9 mouse cellular contexts compared by ENCODE assay signal in the genomic region with DNA sequence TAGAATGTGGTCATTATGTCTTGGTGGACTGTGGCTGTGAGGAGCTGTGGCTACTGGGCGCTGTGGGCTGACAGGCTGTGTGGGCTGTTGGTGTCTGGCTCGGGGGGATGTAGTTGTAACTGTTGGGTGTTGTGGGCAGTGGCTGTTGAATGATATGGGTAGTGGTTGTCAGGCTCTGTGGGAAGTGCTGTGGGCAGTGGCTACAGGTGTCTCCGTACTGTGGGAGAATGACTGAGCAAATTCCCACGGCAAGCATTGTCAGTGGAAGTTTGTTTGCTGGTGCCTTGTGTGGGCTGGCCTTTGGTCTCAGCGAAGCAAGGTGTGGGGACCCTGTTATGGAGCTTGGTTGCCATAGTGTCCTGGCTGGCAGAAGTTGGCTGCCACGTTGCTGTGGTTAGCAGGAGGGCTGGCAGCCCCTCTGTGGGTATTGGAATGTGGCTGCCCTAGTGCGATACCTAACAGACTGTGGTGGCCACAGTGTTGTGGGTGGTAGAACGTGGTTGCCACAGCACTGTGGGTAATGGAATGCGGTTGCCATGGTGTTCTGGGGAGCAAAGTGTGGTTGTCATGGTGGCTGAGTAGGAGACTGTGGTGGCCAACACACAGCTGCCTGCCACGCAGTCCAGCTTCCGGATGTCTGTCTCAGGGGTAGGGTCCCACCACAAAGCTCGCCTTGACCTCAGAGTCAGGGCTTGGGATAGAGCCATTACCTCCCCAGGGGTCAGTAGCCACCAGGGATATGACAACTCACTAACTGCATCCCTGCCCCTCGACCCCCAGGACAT. TPM values are rescaled to one million over a fixed set of nuclear protein-coding genes. Genes with fewer than 3 reads are reported as not detected.
A peak's percentile ranks its signal among the peaks of the same experiment; 100 is the strongest.
DNase-seq lines count a peak whose midpoint lies in the region; ATAC-seq and TF ChIP-seq lines count a peak whose summit lies in the region.
"Had no signal": no experiment of that assay in that cellular context is flagged by ENCODE, and none has a peak within 500 bp of the region (broad histone marks: within the 10 kb centered on the region; RNA-seq: fewer than 3 reads in every experiment).

No protein-coding gene starts in this region.

- WGBS in limb, embryonic 15.5 days, result 71% methylated on average over 13 of the region's 13 CpGs
- 78% methylated on average over 13 of the region's 13 CpGs for WGBS in kidney, adult 2 months

- H3K27ac ChIP-seq in limb, embryonic 15.5 days, result peak overlapping the region; percentile 93
- H3K27ac ChIP-seq in kidney, adult 2 months (ENCODE audit: insufficient read depth, low read depth, low read length), result no peak overlapping the region

- no peak for TF ChIP-seq POLR2A in kidney, adult 2 months (IDR thresholded peaks at IDR 0.05; ENCODE audit: low read depth, low read length)

- no peaks in the 10 kb centered on the region for H3K36me3 ChIP-seq in limb, embryonic 15.5 days
- no peaks in the 10 kb centered on the region for H3K36me3 ChIP-seq in kidney, adult 2 months (ENCODE audit: control insufficient read depth, insufficient read depth, low read length)
- H3K36me3 ChIP-seq: lung, embryonic 15.5 days had no signal

- H3K9me3 ChIP-seq in limb, embryonic 15.5 days, result no peaks in the 10 kb centered on the region
- H3K9me3 ChIP-seq: lung, embryonic 15.5 days had no signal

- ATAC-seq in granulocyte monocyte progenitor cell, adult 5-6 weeks (replicated peaks; ENCODE audit: poor library complexity, severe bottlenecking), result peak; percentile 39
- no peak for ATAC-seq in limb, embryonic 15.5 days (ENCODE audit: insufficient number of reproducible peaks, low FRiP score, low TSS enrichment, low read depth)
- ATAC-seq in monocyte, adult 5-6 weeks (replicated peaks; ENCODE audit: insufficient number of reproducible peaks, low FRiP score, low TSS enrichment, poor library complexity, severe bottlenecking), result no peak

- peaks cover 74% of the 10 kb centered on the region for H3K4me1 ChIP-seq in limb, embryonic 15.5 days
- 0 out of 2 replicates have a peak, but pooled peaks cover 4% of the 10 kb centered on the region for H3K4me1 ChIP-seq in kidney, adult 2 months (ENCODE audit: control insufficient read depth, insufficient read depth, low read length)

- H3K27me3 ChIP-seq in limb, embryonic 15.5 days, result no peaks in the 10 kb centered on the region
- H3K27me3 ChIP-seq in kidney, adult 2 months (replicated peaks; ENCODE audit: control insufficient read depth, insufficient read depth, low read length), result no peaks in the 10 kb centered on the region
- H3K27me3 ChIP-seq: lung, embryonic 15.5 days had no signal

- no peak overlapping the region for H3K9ac ChIP-seq in limb, embryonic 15.5 days
- H3K9ac ChIP-seq: lung, embryonic 15.5 days had no signal

- H3K4me2 ChIP-seq in limb, embryonic 15.5 days, result no peak overlapping the region
- H3K4me2 ChIP-seq: lung, embryonic 15.5 days had no signal

- H3K4me3 ChIP-seq in limb, embryonic 15.5 days, result no peak overlapping the region
- no peak overlapping the region for H3K4me3 ChIP-seq in kidney, adult 2 months (ENCODE audit: insufficient read depth, low read depth, low read length)
- H3K4me3 ChIP-seq: lung, embryonic 15.5 days had no signal

- TF ChIP-seq CTCF in kidney, adult 2 months (conservative IDR thresholded peaks at IDR 0.05; ENCODE audit: insufficient read depth, insufficient read length, low read depth, low read length), result no peak

- DNase-seq in thymus, postnatal 0 days (ENCODE audit: low spot score), result peak; percentile 8
- no peak for DNase-seq in thymus, postnatal 25 days
- no peak for DNase-seq in kidney, adult 2 months
- DNase-seq in heart, postnatal 25 days (ENCODE audit: low spot score), result no peak
- DNase-seq in adrenal gland, postnatal 36 days, result no peak

- intact Hi-C loops in heart, postnatal 25 days (cut with DNase I), result loop anchor here (5.0 kb wide), 1 partner anchor 207 kb away; no protein-coding TSS in a partner anchor

RNA-seq across cellular contexts. Expression of gene Dpf1, which starts 11.3 kb away (rescaled TPM):
- polyA plus RNA-seq in thymus, postnatal 0 days (2015; fragmentation: Nextera tagmentation; extraction: Ambion mirVana), result 3.0 and 3.5 TPM in 2 replicates
- total RNA-seq in granulocyte monocyte progenitor cell, adult 5-6 weeks (2014; fragmentation: Nextera tagmentation), result not detected in 2 replicates
- total RNA-seq in granulocyte monocyte progenitor cell, adult 5-6 weeks (2017), result 0.22 TPM in 1 of 2 replicates, not detected in the other
- polyA plus RNA-seq in limb, embryonic 15.5 days (2015; fragmentation: Nextera tagmentation; extraction: Ambion mirVana), result 13.1 and 15.9 TPM in 2 replicates
- polyA plus RNA-seq in kidney, adult 2 months (2012; rRNA removed), result 0.07 and 0.11 TPM in 2 replicates
- total RNA-seq in heart, postnatal 25 days (2021), result under 1 TPM in 1 of 2 experiments, not detected in 1; 0.53 TPM
- total RNA-seq in adrenal gland, postnatal 36 days (2021), result 1 to 10 TPM; 2.7 to 3.0 TPM
- total RNA-seq in monocyte, adult 5-6 weeks (2017), result not detected in 3 replicates

RNA-seq across cellular contexts. Expression of gene Ppp1r14a, which starts 25.9 kb away (rescaled TPM):
- polyA plus RNA-seq in thymus, postnatal 0 days (2015; fragmentation: Nextera tagmentation; extraction: Ambion mirVana), result 3.1 and 3.4 TPM in 2 replicates
- not detected in 2 replicates for total RNA-seq in granulocyte monocyte progenitor cell, adult 5-6 weeks (2014; fragmentation: Nextera tagmentation)
- total RNA-seq in granulocyte monocyte progenitor cell, adult 5-6 weeks (2017), result not detected in 2 replicates
- polyA plus RNA-seq in limb, embryonic 15.5 days (2015; fragmentation: Nextera tagmentation; extraction: Ambion mirVana), result 15.5 and 16.9 TPM in 2 replicates
- 12.3 and 16.1 TPM in 2 replicates for polyA plus RNA-seq in kidney, adult 2 months (2012; rRNA removed)
- total RNA-seq in heart, postnatal 25 days (2021), result 1 to 10 TPM; 9.6 to 9.9 TPM
- 1 to 10 TPM; 3.6 to 4.9 TPM for total RNA-seq in adrenal gland, postnatal 36 days (2021)
- total RNA-seq in monocyte, adult 5-6 weeks (2017), result not detected in 3 replicates

RNA-seq across cellular contexts. Expression of gene Spint2, which starts 33.3 kb away (rescaled TPM):
- polyA plus RNA-seq in thymus, postnatal 0 days (2015; fragmentation: Nextera tagmentation; extraction: Ambion mirVana), result 571 and 608 TPM in 2 replicates
- total RNA-seq in granulocyte monocyte progenitor cell, adult 5-6 weeks (2014; fragmentation: Nextera tagmentation), result 45.1 and 55.0 TPM in 2 replicates
- 24.4 and 29.9 TPM in 2 replicates for total RNA-seq in granulocyte monocyte progenitor cell, adult 5-6 weeks (2017)
- 187 and 194 TPM in 2 replicates for polyA plus RNA-seq in limb, embryonic 15.5 days (2015; fragmentation: Nextera tagmentation; extraction: Ambion mirVana)
- polyA plus RNA-seq in kidney, adult 2 months (2012; rRNA removed), result 421 and 474 TPM in 2 replicates
- total RNA-seq in heart, postnatal 25 days (2021), result 10 to 100 TPM; 33.5 to 37.1 TPM
- total RNA-seq in adrenal gland, postnatal 36 days (2021), result 10 to 100 TPM; 28.7 to 48.2 TPM
- 2.6 to 4.4 TPM (median 4.2 TPM) in 3 replicates for total RNA-seq in monocyte, adult 5-6 weeks (2017)
